Mouse (Mus musculus) liver, postnatal 0 days (tissue): Measurements from ENCODE around the gene Thbd. TPM values are rescaled to one million over a fixed set of nuclear protein-coding genes. Genes with fewer than 3 reads are reported as not detected.

Experiments used
- ATAC-seq: fragments of 200-750 bp; cut with Nextera tagmentation; 2 replicates; pipeline ENCODE4 v1.8.0; 2017; ENCODE audit warnings: mild to moderate bottlenecking, moderate library complexity
- DNase-seq: peaks from one replicate; pipeline ENCODE4 v3.0.0-alpha.2; 2016
- H3K27ac ChIP-seq: fragments of 300-500 bp; sonication (generic); 2 replicates; pipeline ENCODE4 v1.5.1; 2014; ENCODE audit warnings: antibody characterized with exemption, moderate library complexity, mild to moderate bottlenecking, low read depth
- H3K27me3 ChIP-seq: fragments of 300-500 bp; sonication (generic); 2 replicates; pipeline ENCODE4 v1.6.1; 2014; ENCODE audit warnings: low read length, control low read depth, mixed read lengths; ENCODE audit not compliant: insufficient read depth
- H3K36me3 ChIP-seq: fragments of 300-500 bp; sonication (generic); replicated peaks from 2 replicates; pipeline ENCODE4 v1.6.1; 2014; ENCODE audit warnings: mild to moderate bottlenecking, control low read depth, low read length, moderate library complexity, mixed read lengths; ENCODE audit not compliant: insufficient read depth
- H3K4me1 ChIP-seq: fragments of 300-500 bp; sonication (generic); 2 replicates; pipeline ENCODE4 v1.6.1; 2014; ENCODE audit warnings: antibody characterized with exemption, mild to moderate bottlenecking, control low read depth; ENCODE audit not compliant: insufficient read depth
- H3K4me2 ChIP-seq: fragments of 300-500 bp; sonication (generic); 2 replicates; pipeline ENCODE4 v1.6.1; 2014; ENCODE audit warnings: low read depth, mild to moderate bottlenecking, low read length, moderate library complexity, mixed read lengths
- H3K4me3 ChIP-seq: fragments of 300-500 bp; sonication (generic); 2 replicates; pipeline ENCODE4 v1.5.1; 2014; ENCODE audit warnings: low read depth, low read length
- H3K9ac ChIP-seq: fragments of 300-500 bp; sonication (generic); replicated peaks from 2 replicates; pipeline ENCODE4 v1.6.1; 2014; ENCODE audit warnings: mild to moderate bottlenecking, moderate library complexity
- H3K9me3 ChIP-seq: fragments of 300-500 bp; sonication (generic); 2 replicates; pipeline ENCODE4 v1.6.1; 2016; ENCODE audit warnings: mild to moderate bottlenecking, control low read depth, low read length, mixed read lengths
- CTCF ChIP-seq: sonication (generic); IDR thresholded peaks from 2 replicates; pipeline ENCODE4 v1.5.1; 2016; ENCODE audit warnings: antibody characterized with exemption, low read depth
- EP300 ChIP-seq: IDR thresholded peaks from 2 replicates; pipeline ENCODE4 v1.6.1; 2016; ENCODE audit warnings: antibody characterized with exemption, low read depth, mild to moderate bottlenecking
- whole genome bisulfite sequencing: fragments of 180-500 bp; shearing (Covaris S2); extraction: QIAGEN DNeasy Blood & Tissue Kit; methylation state at CpG from one replicate; pipeline ENCODE4 v1.1.7; 2014; ENCODE audit not compliant: insufficient replicate concordance; 5-methylcytosine and 5-hydroxymethylcytosine counted together
- polyA plus RNA-seq: library from polyadenylated mRNA; unstranded; fragments of >200 nt; fragmentation: Nextera tagmentation; extraction: Ambion mirVana; gene quantifications from 2 replicates; pipeline ENCODE4 v1.2.1, GENCODE M21; 2015

The Thbd gene
- polyA plus RNA-seq, 1 experiment from 2014 or later: 1.7 TPM

GRCm38 (mm10) chr2:148365227-148365626 is 42.8 kb downstream of the Thbd start:
- TF ChIP-seq EP300 (no peak), CTCF (no peak)
- Histone ChIP-seq H3K9ac (no peak overlapping the region), H3K36me3 (no peaks in the 10 kb centered on the region), H3K9me3 (no peaks in the 10 kb centered on the region), H3K27ac (no peak overlapping the region), H3K4me2 (no peak overlapping the region), H3K4me3 (no peak overlapping the region), H3K4me1 (no peaks in the 10 kb centered on the region), H3K27me3 (no peaks in the 10 kb centered on the region)
- no peak for DNase-seq
- ATAC-seq: no peak
- WGBS: 30% methylated on average over 1 of the region's 1 CpGs

GRCm38 (mm10) chr2:148364536-148364935 is 43.5 kb downstream of the Thbd start:
- H3K4me2 ChIP-seq: no peak overlapping the region
- H3K9me3 ChIP-seq: no peaks in the 10 kb centered on the region
- TF ChIP-seq EP300: no peak
- no peak for TF ChIP-seq CTCF
- DNase-seq (no peak), ATAC-seq (no peak)
- no peak overlapping the region for H3K9ac ChIP-seq
- H3K36me3 ChIP-seq: no peaks in the 10 kb centered on the region
- H3K4me3 ChIP-seq: no peak overlapping the region
- WGBS: 85% methylated on average over 3 of the region's 3 CpGs
- H3K4me1 ChIP-seq: no peaks in the 10 kb centered on the region
- no peaks in the 10 kb centered on the region for H3K27me3 ChIP-seq
- no peak overlapping the region for H3K27ac ChIP-seq

- WGBS: 84% methylated on average over 1 of the region's 1 CpGs
- Histone ChIP-seq H3K9me3 (no peaks in the 10 kb centered on the region), H3K4me1 (no peaks in the 10 kb centered on the region), H3K4me2 (no peak overlapping the region), H3K36me3 (no peaks in the 10 kb centered on the region), H3K27ac (no peak overlapping the region), H3K27me3 (no peaks in the 10 kb centered on the region), H3K4me3 (no peak overlapping the region), H3K9ac (no peak overlapping the region)
- ATAC-seq (no peak), DNase-seq (no peak)
- no peak for TF ChIP-seq CTCF
- no peak for TF ChIP-seq EP300
Observed at GRCm38 (mm10) chr2:148357145-148357544, 50.8 kb downstream of the Thbd start.

Other genes with a start within 250 kb of the Thbd start
- gene Sstr4, start 12.8 kb downstream of the Thbd start, polyA plus RNA-seq: not detected in 2 replicates
- gene Cd93, start 35.4 kb upstream of the Thbd start, polyA plus RNA-seq: 2.7 and 3.3 TPM in 2 replicates